Mouse (Mus musculus) spleen, adult 2 months (tissue): Measurements from ENCODE around the gene 1520401A03Rik.

Source experiments
- CTCF ChIP-seq: fragments of 200-500 bp; IDR thresholded peaks from 2 replicates; pipeline ENCODE4 v1.5.1; 2011; ENCODE audit warnings: mild to moderate bottlenecking, inconsistent platforms; ENCODE audit not compliant: insufficient read depth, insufficient read length, insufficient replicate concordance; ENCODE audit errors: extremely low read depth
- POLR2A ChIP-seq: fragments of 200-500 bp; IDR thresholded peaks from 2 replicates; pipeline ENCODE4 v1.6.1; 2011; ENCODE audit warnings: low read depth, low read length, inconsistent platforms

DNA sequence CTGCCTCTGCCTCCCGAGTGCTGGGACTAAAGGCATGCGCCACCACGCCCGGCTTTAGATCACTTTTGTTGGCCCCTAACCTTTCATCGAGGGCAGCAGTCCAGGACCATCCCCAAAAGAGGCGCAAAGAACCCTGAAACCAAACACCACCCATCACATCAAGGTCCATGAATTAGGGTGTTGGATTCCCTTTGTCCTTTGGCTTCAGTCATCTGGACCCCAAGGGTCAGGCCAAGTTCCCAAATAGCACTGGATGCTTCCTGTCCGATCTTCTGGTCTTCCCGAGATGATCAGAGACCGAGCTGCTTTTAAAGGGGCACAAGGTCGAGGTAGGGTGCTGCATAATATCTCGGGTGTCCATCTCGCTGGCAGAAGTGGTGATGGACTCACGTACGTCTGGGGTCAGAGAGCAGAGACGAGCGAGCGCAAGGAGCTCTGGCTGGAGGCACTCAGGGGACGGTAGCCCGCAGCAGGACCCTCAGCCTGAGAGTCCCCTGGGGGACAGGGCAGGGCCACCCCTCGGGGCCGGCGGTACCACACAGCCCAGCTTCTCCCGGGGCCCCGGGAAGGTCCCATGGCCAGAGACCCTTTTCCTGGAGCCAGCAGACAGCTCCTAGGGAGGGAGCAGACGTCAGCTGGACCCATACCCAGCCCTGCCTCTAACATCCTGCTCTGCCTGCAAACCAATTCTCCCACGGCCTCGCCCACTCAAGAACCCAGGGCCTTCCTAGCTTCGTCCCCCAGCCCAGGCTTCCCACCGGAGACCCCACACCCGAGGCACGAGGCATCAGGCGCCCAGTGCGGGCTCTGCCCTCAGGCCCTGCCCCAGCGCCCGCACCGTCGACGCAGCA lies 19.0 kb upstream of the 1520401A03Rik start:
- TF ChIP-seq POLR2A (no peak), CTCF (no peak)
